Mouse (Mus musculus) liver, embryonic 11.5 days (tissue): ENCODE results near the gene Arl11. TPM values are rescaled to one million over a fixed set of nuclear protein-coding genes. Genes with fewer than 3 reads are reported as not detected.
"Not testable (repeated sequence)": the region's sequence is repeated elsewhere in the genome, so short reads cannot be mapped to it uniquely, and the experiment has no call there.

Experiments used
- ATAC-seq: fragments of 200-750 bp; cut with Nextera tagmentation; replicated peaks from 2 replicates; pipeline ENCODE4 v1.8.0; 2017; ENCODE audit warnings: moderate number of reproducible peaks, mild to moderate bottlenecking, moderate TSS enrichment, moderate library complexity; ENCODE audit not compliant: low FRiP score
- DNase-seq: peaks from one replicate; pipeline ENCODE4 v3.0.0-alpha.2; 2017; ENCODE audit warnings: low spot score
- H3K27ac ChIP-seq: fragments of 300-500 bp; sonication (generic); 2 replicates; pipeline ENCODE4 v1.5.1; 2014; ENCODE audit warnings: mild to moderate bottlenecking, low read depth, low read length, control low read depth
- H3K27me3 ChIP-seq: fragments of 300-500 bp; sonication (generic); replicated peaks from 2 replicates; pipeline ENCODE4 v1.6.1; 2014; ENCODE audit warnings: low read length, mixed read lengths; ENCODE audit not compliant: control insufficient read depth, insufficient read depth
- H3K36me3 ChIP-seq: fragments of 300-500 bp; sonication (generic); 2 replicates; pipeline ENCODE4 v1.6.1; 2014; ENCODE audit warnings: mild to moderate bottlenecking, low read length, moderate library complexity, mixed read lengths; ENCODE audit not compliant: control insufficient read depth, insufficient read depth
- H3K4me1 ChIP-seq: fragments of 300-500 bp; sonication (generic); replicated peaks from 2 replicates; pipeline ENCODE4 v1.6.1; 2014; ENCODE audit warnings: low read length, mixed read lengths; ENCODE audit not compliant: control insufficient read depth, insufficient read depth
- H3K4me2 ChIP-seq: fragments of 300-500 bp; sonication (generic); 2 replicates; pipeline ENCODE4 v1.6.1; 2014; ENCODE audit warnings: mild to moderate bottlenecking, control low read depth, moderate library complexity
- H3K4me3 ChIP-seq: fragments of 300-500 bp; sonication (generic); 2 replicates; pipeline ENCODE4 v1.5.1; 2014; ENCODE audit warnings: low read depth, low read length, control low read depth
- H3K9ac ChIP-seq: fragments of 300-500 bp; sonication (generic); 2 replicates; pipeline ENCODE4 v1.6.1; 2014; ENCODE audit warnings: low read depth, low read length, control low read depth
- H3K9me3 ChIP-seq: fragments of 300-500 bp; sonication (generic); 2 replicates; pipeline ENCODE4 v1.6.1; 2016; ENCODE audit warnings: low read length, inconsistent platforms, mixed read lengths; ENCODE audit not compliant: control insufficient read depth
- WGBS: fragments of 180-500 bp; shearing (Covaris S2); extraction: QIAGEN DNeasy Blood & Tissue Kit; methylation state at CpG from one replicate; pipeline ENCODE4 v1.1.7; 2014; 5-methylcytosine and 5-hydroxymethylcytosine counted together
- polyA plus RNA-seq: library from polyadenylated mRNA; unstranded; fragments of >200 nt; fragmentation: Nextera tagmentation; extraction: Ambion mirVana; gene quantifications from 2 replicates; pipeline ENCODE4 v1.2.1, GENCODE M21; 2014

The Arl11 gene
- polyA plus RNA-seq, 1 experiment from 2014 or later, result 1.4 TPM

- WGBS, result 32% methylated on average over 4 of the region's 4 CpGs
- no peak overlapping the region for H3K4me2 ChIP-seq
- no peaks in the 10 kb centered on the region for H3K27me3 ChIP-seq
- no peak overlapping the region for H3K9ac ChIP-seq
- no peaks in the 10 kb centered on the region for H3K36me3 ChIP-seq
- ATAC-seq (no peak), DNase-seq (no peak)
- H3K9me3 ChIP-seq, result no peaks in the 10 kb centered on the region
- H3K4me3 ChIP-seq, result no peak overlapping the region
- H3K27ac ChIP-seq, result no peak overlapping the region
- H3K4me1 ChIP-seq, result no peaks in the 10 kb centered on the region; the same call in 1 of the 2 replicates
Observed at GRCm38 (mm10) chr14:61316861-61317260, 7.3 kb downstream of the Arl11 start.

GRCm38 (mm10) chr14:61320765-61321164 is 11.2 kb downstream of the Arl11 start:
- Histone ChIP-seq H3K4me1 (no peaks in the 10 kb centered on the region; the same call in 1 of the 2 replicates), H3K4me2 (no peak overlapping the region), H3K9ac (no peak overlapping the region), H3K27me3 (no peaks in the 10 kb centered on the region), H3K36me3 (no peaks in the 10 kb centered on the region), H3K27ac (no peak overlapping the region), H3K9me3 (no peaks in the 10 kb centered on the region; the same call in 1 of the 2 replicates), H3K4me3 (no peak overlapping the region)
- ATAC-seq (no peak), DNase-seq (no peak)
- WGBS, result 85% methylated on average over 1 of the region's 1 CpGs

DNA sequence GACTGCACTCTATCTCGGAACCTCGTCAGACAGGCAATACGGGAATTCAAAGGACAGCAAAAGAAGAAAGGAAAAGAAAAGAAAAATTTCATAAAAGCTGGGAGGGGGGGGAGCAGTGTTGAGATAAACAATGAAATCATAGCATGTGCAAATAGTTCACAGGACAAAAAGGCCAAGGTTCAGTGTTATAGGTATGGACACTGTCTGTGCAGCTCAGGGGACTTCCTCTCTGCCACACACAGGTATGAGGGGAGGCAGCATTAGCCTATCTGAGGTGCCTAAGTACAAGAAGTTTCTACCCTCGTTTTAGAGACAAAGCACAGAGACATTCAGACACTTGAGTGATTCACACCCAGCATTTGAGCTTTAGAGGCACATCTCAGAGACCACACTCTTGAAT is 11.6 kb downstream of the Arl11 start:
- Histone ChIP-seq H3K9ac (no peak overlapping the region), H3K4me1 (no peaks in the 10 kb centered on the region; the same call in 1 of the 2 replicates), H3K36me3 (no peaks in the 10 kb centered on the region), H3K4me2 (no peak overlapping the region), H3K27me3 (no peaks in the 10 kb centered on the region), H3K9me3 (no peaks in the 10 kb centered on the region; the same call in 1 of the 2 replicates), H3K27ac (no peak overlapping the region), H3K4me3 (no peak overlapping the region)
- DNase-seq (no peak), ATAC-seq (no peak)
- 78% methylated on average over 4 of the region's 4 CpGs for WGBS

DNA sequence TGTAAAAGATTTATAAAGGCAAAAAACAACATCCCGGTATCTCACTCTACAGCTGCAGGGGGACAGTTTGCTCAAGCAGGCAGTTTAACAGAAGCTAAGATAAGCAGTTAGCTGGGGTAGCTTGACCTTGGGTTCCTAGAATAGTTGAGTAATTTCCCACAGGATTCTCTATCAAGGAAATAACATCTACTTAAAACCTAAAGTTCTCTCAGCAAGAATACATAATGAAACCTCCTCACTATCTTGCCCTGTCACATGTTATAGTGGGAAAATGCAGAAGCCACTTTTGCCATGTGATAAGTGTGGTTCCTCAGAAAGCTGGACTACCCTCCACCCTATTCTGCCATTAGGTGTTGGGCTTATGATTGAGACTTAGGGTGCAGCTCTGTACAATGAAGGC is 13.2 kb downstream of the Arl11 start:
- H3K9me3 ChIP-seq, result no peaks in the 10 kb centered on the region; the same call in 1 of the 2 replicates
- H3K27ac ChIP-seq, result no peak overlapping the region
- H3K4me1 ChIP-seq, result peaks cover 3% of the 10 kb centered on the region; the same call in 1 of the 2 replicates
- no peaks in the 10 kb centered on the region for H3K36me3 ChIP-seq
- H3K27me3 ChIP-seq, result no peaks in the 10 kb centered on the region
- DNase-seq (no peak), ATAC-seq (no peak)
- H3K4me2 ChIP-seq, result no peak overlapping the region
- 70% methylated on average over 1 of the region's 1 CpGs for WGBS
- H3K9ac ChIP-seq, result no peak overlapping the region
- no peak overlapping the region for H3K4me3 ChIP-seq

- not testable (repeated sequence) for ATAC-seq, H3K27ac ChIP-seq, H3K4me2 ChIP-seq, H3K36me3 ChIP-seq, H3K4me1 ChIP-seq, H3K9ac ChIP-seq, H3K9me3 ChIP-seq, DNase-seq, H3K27me3 ChIP-seq
- 30% methylated on average over 6 of the region's 6 CpGs for WGBS
- H3K4me3 ChIP-seq, result peak overlapping the region; percentile 24; the same call in 1 of the 2 replicates
Observed at GRCm38 (mm10) chr14:61327007-61327406, 17.5 kb downstream of the Arl11 start.

- DNase-seq, result no peak
- no peak overlapping the region for H3K9ac ChIP-seq
- H3K4me1 ChIP-seq, result peaks cover 4% of the 10 kb centered on the region; the same call in 1 of the 2 replicates
- no peaks in the 10 kb centered on the region for H3K36me3 ChIP-seq
- peak overlapping the region; percentile 24 for H3K4me3 ChIP-seq
- peak overlapping the region; percentile 56 for H3K4me2 ChIP-seq
- no peaks in the 10 kb centered on the region for H3K9me3 ChIP-seq
- H3K27me3 ChIP-seq, result no peaks in the 10 kb centered on the region
- WGBS, result 35% methylated on average over 19 of the region's 19 CpGs
- no peak overlapping the region for H3K27ac ChIP-seq
- peak; percentile 58; the same call in 1 of the 2 replicates for ATAC-seq
Observed at GRCm38 (mm10) chr14:61327618-61328450, 18.3 kb downstream of the Arl11 start.

DNA sequence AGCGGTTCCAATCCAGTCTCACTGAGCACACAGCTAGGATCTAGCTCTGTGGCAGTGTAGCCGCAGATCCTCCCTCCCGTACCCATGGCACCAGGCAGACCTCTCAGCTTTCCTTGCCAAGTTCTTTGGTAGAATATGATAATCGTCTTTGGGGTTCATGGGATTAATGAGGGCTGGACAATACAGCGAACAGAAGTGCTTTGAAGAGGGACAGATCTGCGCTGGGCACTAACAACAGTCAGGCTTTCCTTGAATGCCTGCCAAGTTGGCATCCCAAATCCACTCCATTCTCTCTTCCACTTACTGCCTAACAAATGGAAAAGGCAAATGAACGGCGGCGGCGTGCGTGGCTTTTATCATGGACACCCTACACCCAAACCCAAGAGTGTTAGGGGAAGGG is 21.0 kb downstream of the Arl11 start:
- DNase-seq, result no peak
- no peak for ATAC-seq
- Histone ChIP-seq H3K27ac (no peak overlapping the region), H3K4me3 (no peak overlapping the region), H3K9ac (no peak overlapping the region), H3K4me2 (no peak overlapping the region), H3K4me1 (peaks cover 4% of the 10 kb centered on the region; the same call in 1 of the 2 replicates), H3K36me3 (no peaks in the 10 kb centered on the region), H3K27me3 (no peaks in the 10 kb centered on the region), H3K9me3 (no peaks in the 10 kb centered on the region)
- WGBS, result 85% methylated on average over 11 of the region's 11 CpGs

- peak overlapping the region; percentile 13; the same call in 1 of the 2 replicates for H3K4me2 ChIP-seq
- 24% methylated on average over 13 of the region's 13 CpGs for WGBS
Observed at GRCm38 (mm10) chr14:61330996-61331561, 21.5 kb downstream of the Arl11 start.

More at GRCm38 (mm10) chr14:61330996-61331561, 21.5 kb downstream of the Arl11 start:
- H3K36me3 ChIP-seq, result no peaks in the 10 kb centered on the region
- H3K9me3 ChIP-seq, result no peaks in the 10 kb centered on the region
- DNase-seq, result peak; percentile 58
- no peaks in the 10 kb centered on the region for H3K27me3 ChIP-seq
- peaks cover 4% of the 10 kb centered on the region; the same call in 1 of the 2 replicates for H3K4me1 ChIP-seq
- no peak overlapping the region for H3K9ac ChIP-seq
- ATAC-seq, result peak; percentile 68
- no peak overlapping the region for H3K27ac ChIP-seq
- H3K4me3 ChIP-seq, result no peak overlapping the region
